Mouse (Mus musculus) heart, embryonic 14.5 days (tissue): ENCODE measurements around the gene Chd6. TPM values are rescaled to one million over a fixed set of nuclear protein-coding genes. Genes with fewer than 3 reads are reported as not detected.

Source experiments
- ATAC-seq: fragments of 200-750 bp; cut with Nextera tagmentation; 2 replicates; pipeline ENCODE4 v1.8.0; 2017; ENCODE audit warnings: low read depth, moderate TSS enrichment; ENCODE audit not compliant: insufficient number of reproducible peaks, insufficient read depth, low FRiP score
- H3K27ac ChIP-seq, 2 experiments: fragments of 200-500 bp in 1 of 2; fragments of 300-500 bp in 1 of 2; sonication (generic) in 1 of 2; replicated peaks in 1 of 2; 2 replicates each; pipeline ENCODE4 v1.5.1; 2012 to 2014; ENCODE audit warnings: low read depth in 2 of 2, low read length in 2 of 2, control low read depth in 1 of 2, mild to moderate bottlenecking in 1 of 2, mixed read lengths in 1 of 2; ENCODE audit not compliant: control insufficient read depth in 1 of 2, insufficient read depth in 1 of 2
- H3K27me3 ChIP-seq: fragments of 300-500 bp; sonication (generic); 2 replicates; pipeline ENCODE4 v1.6.1; 2014; ENCODE audit warnings: mild to moderate bottlenecking, low read length, control low read depth; ENCODE audit not compliant: control insufficient read depth, insufficient read depth
- H3K36me3 ChIP-seq: fragments of 300-500 bp; sonication (generic); 2 replicates; pipeline ENCODE4 v1.6.1; 2014; ENCODE audit warnings: mild to moderate bottlenecking, control low read depth, low read length, mixed read lengths; ENCODE audit not compliant: control insufficient read depth, insufficient read depth
- H3K4me1 ChIP-seq, 2 experiments: fragments of 200-500 bp in 1 of 2; fragments of 300-500 bp in 1 of 2; sonication (generic) in 1 of 2; 2 replicates each; pipeline ENCODE4 v1.6.1; 2012 to 2014; ENCODE audit warnings: low read length in 2 of 2, control low read depth in 1 of 2, mixed read lengths in 1 of 2; ENCODE audit not compliant: control insufficient read depth in 2 of 2, insufficient read depth in 2 of 2
- H3K4me2 ChIP-seq: fragments of 300-500 bp; sonication (generic); 2 replicates; pipeline ENCODE4 v1.6.1; 2014; ENCODE audit warnings: mild to moderate bottlenecking, low read length
- H3K4me3 ChIP-seq, 2 experiments: fragments of 200-500 bp in 1 of 2; fragments of 300-500 bp in 1 of 2; sonication (generic) in 1 of 2; 2 replicates each; pipeline ENCODE4 v1.5.1; 2012 to 2014; ENCODE audit warnings: low read length in 2 of 2, mild to moderate bottlenecking in 2 of 2, control low read depth in 1 of 2, low read depth in 1 of 2, moderate library complexity in 1 of 2; ENCODE audit not compliant: control insufficient read depth in 1 of 2, insufficient read depth in 1 of 2
- H3K9ac ChIP-seq: fragments of 300-500 bp; sonication (generic); 2 replicates; pipeline ENCODE4 v1.6.1; 2014; ENCODE audit warnings: mild to moderate bottlenecking, low read length
- H3K9me3 ChIP-seq: fragments of 300-500 bp; sonication (generic); 2 replicates; pipeline ENCODE4 v1.6.1; 2016; ENCODE audit warnings: low read length, control low read depth; ENCODE audit not compliant: control insufficient read depth
- WGBS: fragments of 180-500 bp; shearing (Covaris S2); extraction: QIAGEN DNeasy Blood & Tissue Kit; methylation state at CpG from one replicate; pipeline ENCODE4 v1.1.7; 2014; 5-methylcytosine and 5-hydroxymethylcytosine counted together
- polyA plus RNA-seq: library from polyadenylated mRNA; unstranded; fragments of >200 nt; fragmentation: Nextera tagmentation; extraction: Ambion mirVana; gene quantifications from 2 replicates; pipeline ENCODE4 v1.2.1, GENCODE M21; 2014

Chd6 gene
- polyA plus RNA-seq, 1 experiment from 2014 or later: 17.9 TPM

DNA sequence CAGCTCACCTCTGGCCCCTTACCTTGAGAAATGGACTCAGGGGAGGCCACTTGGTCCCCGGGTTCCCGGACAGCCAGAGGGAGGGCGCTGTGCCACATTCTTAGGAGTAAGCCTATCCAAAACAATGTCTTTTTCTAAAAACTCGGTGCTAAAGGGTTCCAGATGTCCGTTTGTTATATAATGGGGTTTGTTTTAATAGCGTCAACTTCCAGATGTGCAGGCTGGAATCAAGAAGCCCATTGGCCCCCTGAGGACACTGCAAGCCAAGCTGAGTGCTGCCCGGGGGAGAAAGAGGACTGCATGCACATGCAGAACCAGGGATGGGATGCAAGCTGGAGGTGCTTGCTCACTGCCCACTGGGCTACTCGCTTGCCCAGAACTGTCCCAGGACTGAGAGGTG is 176.6 kb downstream of the Chd6 start:
- Histone ChIP-seq H3K4me3 (no peak overlapping the region), H3K4me1 (peaks cover 0 to 2% of the 10 kb centered on the region in 2 experiments; a peak in 1 of 4 replicates), H3K9me3 (no peaks in the 10 kb centered on the region), H3K27ac (no peak overlapping the region), H3K36me3 (no peaks in the 10 kb centered on the region), H3K27me3 (peaks cover 10% of the 10 kb centered on the region), H3K4me2 (no peak overlapping the region), H3K9ac (no peak overlapping the region)
- no peak for ATAC-seq
- 79% methylated on average over 8 of the region's 8 CpGs for WGBS

DNA sequence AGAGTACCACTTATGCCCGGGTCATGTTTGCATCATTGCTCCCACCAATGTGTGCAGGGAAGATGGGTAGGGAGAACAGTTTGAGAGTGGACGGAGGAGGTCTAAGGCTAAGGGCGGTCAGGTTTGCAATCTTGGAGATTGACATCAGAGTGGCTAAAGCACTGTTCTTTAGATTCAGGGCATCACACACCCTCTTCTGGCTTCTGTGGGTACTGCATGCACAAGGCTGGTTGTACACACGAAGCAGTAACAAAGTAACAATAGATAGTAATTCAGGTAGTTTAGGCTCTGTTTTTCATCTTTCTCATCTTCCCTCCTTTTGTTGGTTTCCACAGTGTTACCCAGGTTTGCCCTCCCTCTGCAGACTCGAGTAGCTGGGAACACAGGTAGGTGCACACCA is 177.5 kb downstream of the Chd6 start:
- no peak for ATAC-seq
- H3K9ac ChIP-seq: no peak overlapping the region
- no peaks in the 10 kb centered on the region for H3K9me3 ChIP-seq
- no peak overlapping the region for H3K4me2 ChIP-seq
- WGBS: 94% methylated on average over 5 of the region's 5 CpGs
- H3K4me1 ChIP-seq: peaks cover 0 to 2% of the 10 kb centered on the region in 2 experiments; a peak in 1 of 4 replicates
- peaks cover 9% of the 10 kb centered on the region for H3K27me3 ChIP-seq
- no peaks in the 10 kb centered on the region for H3K36me3 ChIP-seq
- H3K27ac ChIP-seq: no peak overlapping the region
- H3K4me3 ChIP-seq: no peak overlapping the region

DNA sequence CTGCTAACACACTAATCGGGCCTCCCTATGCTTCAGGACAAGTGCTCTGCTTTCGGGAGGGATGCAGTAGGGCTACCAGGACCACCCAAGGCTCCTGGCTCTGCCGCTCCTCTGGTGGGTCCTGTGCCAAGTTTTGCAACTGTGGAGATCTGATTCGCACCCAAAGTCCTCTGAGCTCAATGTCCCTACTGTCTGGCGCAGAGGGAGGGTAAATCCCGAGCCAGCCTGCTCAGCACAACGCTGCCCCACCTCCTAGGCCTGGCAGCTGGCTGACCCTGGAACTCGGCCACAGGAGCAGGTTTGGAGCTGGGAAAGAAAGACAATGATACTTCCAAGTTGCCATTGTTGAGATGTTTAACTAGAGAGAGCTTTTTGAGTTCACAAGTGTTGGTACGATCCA is 183.7 kb downstream of the Chd6 start:
- H3K27ac ChIP-seq: no peak overlapping the region
- 0 out of 2 replicates have a peak, but pooled peaks cover 3% of the 10 kb centered on the region for H3K27me3 ChIP-seq
- H3K9me3 ChIP-seq: no peaks in the 10 kb centered on the region
- WGBS: 74% methylated on average over 9 of the region's 9 CpGs
- no peak overlapping the region for H3K9ac ChIP-seq
- no peaks in the 10 kb centered on the region for H3K4me1 ChIP-seq
- no peak overlapping the region for H3K4me3 ChIP-seq
- H3K36me3 ChIP-seq: no peaks in the 10 kb centered on the region
- ATAC-seq: no peak
- H3K4me2 ChIP-seq: no peak overlapping the region

DNA sequence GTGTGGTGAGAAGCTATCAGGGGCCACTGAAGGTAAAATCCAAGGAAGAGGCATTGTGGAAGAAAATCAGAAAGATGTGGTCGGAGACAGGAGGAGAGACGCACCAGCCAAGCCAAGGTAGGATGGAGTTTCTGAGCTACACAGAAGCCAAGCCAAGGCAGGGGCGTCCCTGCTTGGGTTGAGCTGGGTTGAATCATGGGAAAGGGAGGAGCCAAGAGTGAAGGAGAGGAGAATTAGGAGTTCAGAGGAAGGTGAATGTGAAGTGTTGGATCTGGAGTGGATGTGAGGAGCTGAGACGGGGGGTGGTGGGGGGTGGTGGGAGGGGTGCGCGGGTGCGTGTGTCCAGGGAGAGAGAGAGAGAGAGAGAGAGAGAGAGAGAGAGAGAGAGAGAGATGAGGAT is 187.6 kb downstream of the Chd6 start:
- Histone ChIP-seq H3K9me3 (no peaks in the 10 kb centered on the region), H3K4me3 (no peak overlapping the region), H3K9ac (no peak overlapping the region), H3K4me1 (peaks cover 0 to 2% of the 10 kb centered on the region in 2 experiments; a peak in 1 of 4 replicates), H3K27ac (no peak overlapping the region), H3K4me2 (no peak overlapping the region), H3K27me3 (no peaks in the 10 kb centered on the region; the same call in 1 of the 2 replicates), H3K36me3 (no peaks in the 10 kb centered on the region)
- no peak for ATAC-seq
- 58% methylated on average over 7 of the region's 7 CpGs for WGBS

DNA sequence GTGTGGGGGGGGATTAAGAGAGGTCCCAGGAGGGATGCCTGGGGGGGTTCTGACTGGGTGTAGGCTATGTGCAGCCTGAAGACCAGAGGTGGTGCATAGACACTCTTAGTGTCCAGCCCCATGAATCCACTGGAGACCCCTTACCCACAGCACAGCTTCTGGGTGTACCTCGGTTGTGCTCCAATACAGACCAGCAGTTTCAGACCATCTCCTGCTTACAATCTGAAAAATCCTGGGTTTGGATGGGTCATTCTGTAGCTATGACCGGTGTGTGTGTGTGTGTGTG is 190.0 kb downstream of the Chd6 start:
- no peak for ATAC-seq
- H3K4me2 ChIP-seq: no peak overlapping the region
- no peak overlapping the region for H3K9ac ChIP-seq
- no peaks in the 10 kb centered on the region for H3K9me3 ChIP-seq
- H3K27ac ChIP-seq: no peak overlapping the region
- H3K4me1 ChIP-seq: peaks cover 7 to 8% of the 10 kb centered on the region in 2 experiments
- peaks cover 11% of the 10 kb centered on the region for H3K27me3 ChIP-seq
- H3K4me3 ChIP-seq: no peak overlapping the region
- no peaks in the 10 kb centered on the region for H3K36me3 ChIP-seq
- 81% methylated on average over 2 of the region's 2 CpGs for WGBS

DNA sequence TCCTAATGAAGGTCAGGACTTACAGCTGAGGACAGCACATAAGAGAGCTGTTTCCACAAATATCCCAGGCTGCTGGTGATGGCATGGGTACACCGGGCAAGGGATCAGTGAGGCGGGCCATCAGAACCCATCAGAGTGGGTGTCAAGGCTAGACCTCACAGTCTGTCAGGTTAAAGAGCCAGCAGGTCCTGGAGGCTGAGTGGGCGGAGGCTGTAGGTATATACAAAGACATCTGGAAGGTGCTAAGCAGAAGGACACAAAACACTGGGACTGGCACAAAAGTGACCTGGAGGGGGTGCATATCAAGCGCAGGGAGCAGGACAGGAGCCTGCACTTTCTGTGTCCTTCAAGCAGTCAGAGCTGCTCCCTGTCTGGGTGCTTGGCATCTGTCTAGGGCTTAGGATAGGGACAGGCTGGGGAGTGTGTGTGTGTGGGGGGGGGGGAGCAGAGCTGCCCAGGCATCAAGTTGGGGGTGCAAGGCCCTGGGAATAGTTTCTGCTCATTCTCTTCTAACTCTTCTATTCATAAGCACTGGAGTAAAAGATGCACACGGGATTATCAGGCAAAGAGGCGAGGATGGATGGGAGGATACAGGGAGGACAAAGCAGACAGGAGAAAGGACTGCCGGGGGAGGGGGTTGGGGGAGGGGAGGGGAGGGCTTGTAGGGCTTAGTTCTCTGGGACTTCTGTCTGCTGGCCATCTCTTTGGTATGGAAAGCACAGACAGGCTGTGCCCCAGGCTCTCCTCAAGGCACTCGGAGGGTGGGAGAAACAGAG is 190.5 kb downstream of the Chd6 start:
- no peak overlapping the region for H3K27ac ChIP-seq
- no peak overlapping the region; the same call in 1 of the 2 replicates for H3K9ac ChIP-seq
- WGBS: 53% methylated on average over 8 of the region's 8 CpGs
- H3K27me3 ChIP-seq: peaks cover 15% of the 10 kb centered on the region
- H3K4me1 ChIP-seq: peaks cover 7 to 8% of the 10 kb centered on the region in 2 experiments
- no peak overlapping the region for H3K4me2 ChIP-seq
- H3K36me3 ChIP-seq: no peaks in the 10 kb centered on the region
- no peak for ATAC-seq
- no peak overlapping the region for H3K4me3 ChIP-seq
- H3K9me3 ChIP-seq: no peaks in the 10 kb centered on the region

DNA sequence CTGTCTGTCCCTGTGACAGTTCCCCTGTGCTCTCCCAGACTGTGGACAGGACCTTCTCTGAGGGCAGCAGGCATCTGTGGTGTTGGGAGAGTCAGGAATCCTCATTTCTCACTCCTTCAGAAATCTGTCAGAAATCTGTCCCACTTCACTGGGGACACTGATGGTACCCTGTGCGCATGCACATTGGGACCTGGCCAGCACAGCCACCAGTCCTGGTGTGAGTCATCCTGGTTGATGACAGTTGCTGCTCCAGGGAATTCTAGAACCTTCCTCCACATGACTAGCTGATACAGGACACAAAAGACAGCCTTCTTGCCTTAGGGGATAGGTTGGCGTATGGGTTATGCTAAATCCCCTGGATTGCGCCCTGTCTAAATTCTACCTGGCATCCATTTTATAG is 191.6 kb downstream of the Chd6 start:
- H3K4me3 ChIP-seq: no peak overlapping the region
- H3K4me2 ChIP-seq: no peak overlapping the region
- peaks cover 8 to 11% of the 10 kb centered on the region in 2 experiments for H3K4me1 ChIP-seq
- no peaks in the 10 kb centered on the region for H3K36me3 ChIP-seq
- no peak for ATAC-seq
- H3K27me3 ChIP-seq: peaks cover 25% of the 10 kb centered on the region
- no peak overlapping the region for H3K9ac ChIP-seq
- 71% methylated on average over 3 of the region's 3 CpGs for WGBS
- H3K9me3 ChIP-seq: no peaks in the 10 kb centered on the region
- H3K27ac ChIP-seq: no peak overlapping the region

DNA sequence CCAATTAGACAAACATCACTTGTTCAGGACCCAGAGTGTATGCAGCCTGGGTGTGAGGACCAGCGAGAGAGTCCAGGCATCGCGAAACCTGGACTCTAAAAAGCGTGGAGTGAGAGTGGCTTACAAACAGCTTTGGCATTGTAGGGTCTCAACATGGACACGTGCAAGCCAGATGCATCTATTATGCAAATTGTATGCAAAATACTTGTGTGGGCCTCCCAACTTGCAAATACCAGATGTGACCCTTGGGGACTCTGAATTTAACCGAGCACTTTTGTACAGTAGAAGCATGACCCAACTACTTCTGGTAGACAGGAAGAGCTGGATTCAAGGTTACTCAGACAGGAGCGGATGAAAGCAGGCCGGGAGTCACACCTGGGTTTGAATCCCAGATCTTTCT is 192.2 kb downstream of the Chd6 start:
- H3K36me3 ChIP-seq: no peaks in the 10 kb centered on the region
- WGBS: 86% methylated on average over 8 of the region's 8 CpGs
- no peaks in the 10 kb centered on the region for H3K9me3 ChIP-seq
- H3K4me3 ChIP-seq: no peak overlapping the region
- H3K4me1 ChIP-seq: peaks cover 8 to 15% of the 10 kb centered on the region in 2 experiments
- no peak overlapping the region for H3K4me2 ChIP-seq
- H3K27ac ChIP-seq: no peak overlapping the region
- no peak overlapping the region for H3K9ac ChIP-seq
- no peak for ATAC-seq
- peaks cover 29% of the 10 kb centered on the region for H3K27me3 ChIP-seq
